Mouse (Mus musculus) thymus, adult 2 months (tissue): ENCODE measurements around the gene Serf2. TPM values are rescaled to one million over a fixed set of nuclear protein-coding genes. Genes with fewer than 3 reads are reported as not detected.

Experiments
- DNase-seq: peaks from one replicate; pipeline ENCODE4 v3.0.0; 2021
- H3K27ac ChIP-seq: fragments of 200-500 bp; 2 replicates; pipeline ENCODE4 v1.5.1; 2012; ENCODE audit warnings: low read length, control low read depth; ENCODE audit not compliant: control insufficient read depth, insufficient read depth
- H3K27me3 ChIP-seq: fragments of 200-500 bp; 2 replicates; pipeline ENCODE4 v1.6.1; 2012; ENCODE audit warnings: mild to moderate bottlenecking, low read length, moderate library complexity, mixed read lengths; ENCODE audit not compliant: control insufficient read depth, insufficient read depth
- H3K36me3 ChIP-seq: fragments of 200-500 bp; 2 replicates; pipeline ENCODE4 v1.6.1; 2012; ENCODE audit warnings: mild to moderate bottlenecking, low read length, moderate library complexity; ENCODE audit not compliant: control insufficient read depth, insufficient read depth
- H3K4me1 ChIP-seq: fragments of 200-500 bp; replicated peaks from 2 replicates; pipeline ENCODE4 v1.6.1; 2012; ENCODE audit warnings: low read length; ENCODE audit not compliant: control insufficient read depth, insufficient read depth
- H3K4me3 ChIP-seq: fragments of 200-500 bp; 2 replicates; pipeline ENCODE4 v1.5.1; 2012; ENCODE audit warnings: mild to moderate bottlenecking, low read length, control low read depth, moderate library complexity; ENCODE audit not compliant: control insufficient read depth, insufficient read depth
- CTCF ChIP-seq: fragments of 200-500 bp; IDR thresholded peaks from 2 replicates; pipeline ENCODE4 v1.5.1; 2012; ENCODE audit warnings: mild to moderate bottlenecking, control low read depth, low read length, moderate library complexity, borderline replicate concordance; ENCODE audit not compliant: control insufficient read depth, poor library complexity, insufficient read depth; ENCODE audit errors: extremely low read depth
- POLR2A ChIP-seq: fragments of 200-500 bp; IDR thresholded peaks from 2 replicates; pipeline ENCODE4 v1.6.1; 2012; ENCODE audit warnings: mild to moderate bottlenecking, low read length, control low read depth, moderate library complexity; ENCODE audit not compliant: control insufficient read depth, poor library complexity, insufficient read depth; ENCODE audit errors: extremely low read depth
- WGBS: fragments of 180-500 bp; shearing (Covaris S2); methylation state at CpG from one replicate; pipeline ENCODE4 v1.1.7; 2018; 5-methylcytosine and 5-hydroxymethylcytosine counted together
- polyA plus RNA-seq: library from polyadenylated mRNA; depleted of rRNA; stranded (reverse); fragments of >200 nt; gene quantifications from 2 replicates; pipeline ENCODE4 v1.2.3, GENCODE M21; 2012; rRNA removed

The Serf2 gene
- polyA plus RNA-seq = 370 and 498 TPM in 2 replicates

DNA sequence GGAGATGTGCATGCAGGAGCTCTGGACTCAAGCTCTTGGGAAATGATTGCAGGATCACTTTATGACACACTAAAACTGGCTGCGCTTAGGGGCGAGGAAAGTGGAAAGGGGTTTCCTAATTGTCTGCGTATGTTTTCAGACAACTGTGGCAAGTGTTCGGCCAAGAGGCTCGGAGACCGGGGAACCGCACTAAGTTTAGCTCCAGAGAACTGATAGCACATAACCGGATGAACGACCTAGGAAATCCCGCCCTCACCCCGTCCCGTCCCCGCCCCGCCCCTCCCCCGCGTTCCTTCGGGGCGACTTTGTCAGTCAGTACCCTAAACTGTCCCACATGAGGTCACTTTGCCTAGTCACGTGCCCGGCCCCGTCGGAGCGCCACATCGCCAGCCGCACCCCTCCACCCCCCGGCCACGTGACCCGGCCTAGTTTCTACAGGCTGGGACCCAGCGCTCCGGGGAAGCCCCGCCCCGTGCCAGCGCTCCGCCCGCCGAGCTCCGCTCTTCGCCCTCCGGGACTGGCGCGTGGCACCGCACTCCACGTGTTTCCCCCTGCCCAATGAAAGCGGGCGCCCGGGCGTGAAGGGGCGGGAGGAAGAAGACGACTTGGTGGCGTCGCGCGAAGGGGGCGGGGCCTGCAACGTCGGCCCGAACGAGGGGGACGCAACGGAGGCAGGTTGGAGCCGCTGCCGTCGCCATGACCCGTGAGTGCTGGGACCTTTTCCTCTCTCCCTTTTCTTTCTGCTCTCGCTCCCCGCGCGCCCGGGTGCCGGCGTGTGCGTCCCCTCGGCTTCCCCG, at the start of gene Serf2:
Gene Serf2, plus strand, starts transcription at position 457 of the 797 bp plus-strand sequence.
- WGBS = under 1% methylated on average over 70 of the region's 74 CpGs
- Histone ChIP-seq H3K27ac (peak within 1 kb of the TSS; percentile 49), H3K27me3 (no peaks in the 10 kb centered on the region), H3K4me1 (peaks cover 7% of the 10 kb centered on the region), H3K36me3 (no peaks in the 10 kb centered on the region), H3K4me3 (peak within 1 kb of the TSS; percentile 69)
- TF ChIP-seq POLR2A = peak; percentile 94
- no peak for TF ChIP-seq CTCF
- DNase-seq = peak; percentile 100

DNA sequence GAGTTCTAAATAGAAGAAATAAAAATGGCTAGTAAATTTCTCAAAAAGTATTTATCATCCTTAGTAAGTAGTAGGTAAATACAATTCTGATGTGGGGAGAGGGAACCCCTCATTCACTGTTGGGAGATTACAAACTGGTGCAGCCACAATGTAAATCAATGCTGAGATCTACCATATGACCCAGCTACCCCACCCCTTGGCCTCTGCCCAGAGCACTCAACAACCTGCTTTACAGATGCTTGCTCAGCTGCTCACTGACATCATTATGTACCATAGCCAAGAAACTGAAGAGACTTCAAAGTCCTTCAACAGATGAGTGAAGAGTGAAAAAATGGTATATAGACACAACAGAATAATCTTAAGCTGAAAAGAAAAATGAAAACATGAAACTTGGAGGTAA, 45.7 kb upstream of the Serf2 start:
- TF ChIP-seq CTCF (no peak), POLR2A (no peak)
- H3K36me3 ChIP-seq = no peaks in the 10 kb centered on the region

GRCm38 (mm10) chr2:121408160-121408559, 40.8 kb upstream of the Serf2 start:
- Histone ChIP-seq H3K4me1 (peaks cover 3% of the 10 kb centered on the region), H3K27ac (no peak overlapping the region), H3K4me3 (no peak overlapping the region), H3K36me3 (no peaks in the 10 kb centered on the region), H3K27me3 (no peaks in the 10 kb centered on the region)
- TF ChIP-seq CTCF (no peak), POLR2A (no peak)
- 42% methylated on average over 4 of the region's 4 CpGs for WGBS
- DNase-seq = peak; percentile 60

More for the DNA sequence above, 45.7 kb upstream of the Serf2 start:
- DNase-seq = no peak
- no peaks in the 10 kb centered on the region for H3K27me3 ChIP-seq
- H3K4me3 ChIP-seq = no peak overlapping the region
- H3K27ac ChIP-seq = no peak overlapping the region
- no peaks in the 10 kb centered on the region for H3K4me1 ChIP-seq

- WGBS = 11% methylated on average over 4 of the region's 4 CpGs
Measured at GRCm38 (mm10) chr2:121412843-121413386, 36.1 kb upstream of the Serf2 start.

DNA sequence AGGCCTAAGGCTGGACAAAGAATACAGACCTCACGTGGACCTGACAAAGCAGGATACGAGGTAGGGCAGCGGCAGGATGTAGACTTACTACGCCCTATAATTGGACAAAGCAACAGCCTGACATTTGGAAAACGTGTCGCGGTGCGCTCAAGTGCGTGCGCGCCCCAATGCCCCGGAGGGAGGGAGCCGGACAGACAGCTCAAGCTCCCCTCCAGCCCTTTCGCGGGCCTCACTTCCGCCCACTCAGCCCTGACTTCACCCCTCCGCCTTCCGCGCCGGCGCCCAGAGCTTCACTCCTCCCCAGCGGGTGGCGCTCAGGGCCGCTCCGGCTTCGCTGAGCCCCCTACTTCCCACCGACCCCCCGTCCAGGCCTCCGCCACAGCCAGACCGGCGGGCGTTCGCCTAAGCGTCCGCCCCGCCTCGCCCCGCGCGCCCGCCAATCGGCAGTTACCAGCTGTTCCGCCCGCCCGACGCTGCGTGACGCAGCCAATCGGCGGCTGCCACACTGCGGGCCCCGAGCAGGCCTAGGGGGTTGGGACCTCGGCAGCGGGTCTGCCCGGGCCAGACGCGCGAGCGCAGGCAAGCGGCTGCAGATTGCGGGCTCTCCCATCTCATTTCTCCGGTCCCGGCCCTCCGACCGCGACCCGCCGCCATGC, 35.5 kb upstream of the Serf2 start, which contains the start of the genes Pdia3 and Catsper2:
Gene Pdia3, plus strand, starts transcription at position 389 of the 656 bp plus-strand sequence.
Gene Catsper2, minus strand, starts transcription at position 406 of the 656 bp plus-strand sequence.
- H3K4me3 ChIP-seq = peak within 1 kb of the TSS; percentile 87
- TF ChIP-seq CTCF = peak; percentile 49; the same call in 1 of the 2 replicates
- TF ChIP-seq POLR2A = peak; percentile 97
- H3K27me3 ChIP-seq = no peaks in the 10 kb centered on the region
- H3K4me1 ChIP-seq = peaks cover 7% of the 10 kb centered on the region
- peak within 1 kb of the TSS; percentile 62 for H3K27ac ChIP-seq
- WGBS = under 1% methylated on average over 68 of the region's 68 CpGs
- peak; percentile 95 for DNase-seq
- H3K36me3 ChIP-seq = peaks cover 2% of the 10 kb centered on the region; the same call in 1 of the 2 replicates

More at GRCm38 (mm10) chr2:121412843-121413386, 36.1 kb upstream of the Serf2 start:
- DNase-seq = no peak
- peak overlapping the region; percentile 62 for H3K27ac ChIP-seq
- H3K4me1 ChIP-seq = peaks cover 7% of the 10 kb centered on the region
- no peaks in the 10 kb centered on the region for H3K36me3 ChIP-seq
- TF ChIP-seq CTCF (no peak), POLR2A (no peak)
- H3K4me3 ChIP-seq = peak overlapping the region; percentile 75
- no peaks in the 10 kb centered on the region for H3K27me3 ChIP-seq

DNA sequence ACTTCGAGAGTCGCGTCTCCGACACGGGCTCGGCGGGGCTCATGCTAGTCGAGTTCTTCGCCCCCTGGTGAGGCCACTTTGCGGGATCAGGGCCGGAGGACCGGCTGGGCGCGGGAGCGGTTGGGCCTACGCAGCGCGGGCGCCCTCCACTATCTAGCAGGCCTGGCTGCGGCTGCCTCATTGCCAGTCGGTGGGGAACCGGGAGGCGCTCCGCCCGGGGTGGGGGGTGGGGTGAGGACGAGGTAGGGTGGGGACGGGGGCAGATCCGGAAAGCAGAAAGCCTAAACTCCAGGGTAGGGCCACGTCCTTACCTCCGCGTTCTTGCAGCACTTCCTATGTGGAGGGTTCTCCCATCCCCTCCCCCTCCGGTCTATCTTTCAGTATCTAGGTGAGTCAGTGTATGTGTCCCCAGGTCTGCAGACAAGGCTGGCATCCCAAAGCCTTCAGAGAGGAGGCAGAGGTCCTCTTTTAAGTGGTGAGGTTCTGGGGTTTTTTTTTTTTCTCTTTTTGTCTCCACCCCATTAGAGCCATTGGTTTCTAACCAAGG, 34.8 kb upstream of the Serf2 start:
- peak overlapping the region; percentile 55 for H3K27ac ChIP-seq
- peaks cover 7% of the 10 kb centered on the region for H3K4me1 ChIP-seq
- no peaks in the 10 kb centered on the region for H3K27me3 ChIP-seq
- WGBS = 1% methylated on average over 32 of the region's 32 CpGs
- peak overlapping the region; percentile 87 for H3K4me3 ChIP-seq
- H3K36me3 ChIP-seq = peaks cover 9% of the 10 kb centered on the region; the same call in 1 of the 2 replicates
- peak; percentile 52 for DNase-seq
- no peak for TF ChIP-seq CTCF
- no peak for TF ChIP-seq POLR2A
